Mouse (Mus musculus): Measurements from ENCODE around the gene Dph1. TPM values are rescaled to one million over a fixed set of nuclear protein-coding genes. Genes with fewer than 3 reads are reported as not detected.
"Not testable (repeated sequence)": the region's sequence is repeated elsewhere in the genome, so short reads cannot be mapped to it uniquely, and the experiment has no call there.

Dph1 gene
- total RNA-seq, 2 experiments from 2014 or later, result 30.7 to 31.4 TPM

DNA sequence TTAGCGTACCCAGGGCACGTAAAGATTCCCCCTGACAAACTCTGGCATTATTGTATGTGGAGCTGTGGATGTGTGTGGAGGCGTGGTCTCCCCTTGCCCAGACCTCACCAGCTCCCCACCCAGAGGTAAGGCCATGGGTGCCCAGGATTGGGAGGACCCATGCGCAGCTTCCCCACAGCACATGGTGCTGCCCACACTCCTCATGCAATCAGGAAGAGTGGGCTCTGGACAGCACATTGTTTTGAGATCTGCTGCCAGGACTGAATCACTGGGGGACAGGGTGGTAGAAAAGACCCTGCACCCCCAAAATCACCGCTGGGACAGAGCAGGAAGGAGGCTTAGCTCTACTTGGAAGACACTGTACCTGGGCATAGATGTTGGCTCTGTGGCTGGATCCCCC, 6.5 kb downstream of the Dph1 start:
- no peak for TF ChIP-seq CTCF (conservative IDR thresholded peaks at IDR 0.05)
- Histone ChIP-seq H3K27ac (peak overlapping the region; percentile 94), H3K4me3 (no peak overlapping the region; the same call in 1 of the 2 replicates)
- no peak for DNase-seq (ENCODE audit: low spot score in 2 of 2)

DNA sequence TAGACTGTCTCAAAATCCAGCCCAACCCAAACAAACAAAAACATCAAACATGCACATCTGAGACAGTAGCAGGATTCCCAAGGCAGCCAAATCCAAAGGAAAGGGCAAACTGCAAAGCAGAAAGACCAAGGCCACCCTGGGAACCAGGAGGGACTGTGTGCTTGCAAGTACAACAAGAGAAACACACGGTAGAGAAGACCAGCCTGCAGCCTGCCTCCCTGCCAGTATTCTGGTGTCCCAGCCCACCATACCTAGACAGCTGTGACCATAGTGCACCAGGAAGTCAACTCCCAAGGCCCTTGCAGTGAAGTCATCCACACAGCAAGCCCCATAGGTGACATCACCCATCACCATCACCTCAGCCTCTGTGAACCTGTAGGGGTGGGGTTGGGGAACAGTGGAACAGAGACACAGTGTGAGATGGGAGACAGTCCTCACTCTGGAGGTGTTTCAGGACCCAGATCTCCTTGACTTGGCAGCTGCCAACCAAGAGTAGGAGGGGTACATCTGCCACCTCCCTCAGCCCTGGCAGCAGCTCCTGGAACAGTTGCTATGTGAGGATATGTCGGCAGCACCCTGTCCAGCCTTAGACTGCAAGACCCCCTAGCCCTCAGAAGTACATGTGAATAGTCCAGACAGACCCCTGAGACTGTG, 7.0 kb downstream of the Dph1 start:
- Histone ChIP-seq H3K27ac (peak overlapping the region; percentile 94), H3K4me3 (no peak overlapping the region; the same call in 1 of the 2 replicates)
- DNase-seq (ENCODE audit: low spot score in 2 of 2), result peak; percentile 72 to 81
- no peak for TF ChIP-seq CTCF (conservative IDR thresholded peaks at IDR 0.05)

DNA sequence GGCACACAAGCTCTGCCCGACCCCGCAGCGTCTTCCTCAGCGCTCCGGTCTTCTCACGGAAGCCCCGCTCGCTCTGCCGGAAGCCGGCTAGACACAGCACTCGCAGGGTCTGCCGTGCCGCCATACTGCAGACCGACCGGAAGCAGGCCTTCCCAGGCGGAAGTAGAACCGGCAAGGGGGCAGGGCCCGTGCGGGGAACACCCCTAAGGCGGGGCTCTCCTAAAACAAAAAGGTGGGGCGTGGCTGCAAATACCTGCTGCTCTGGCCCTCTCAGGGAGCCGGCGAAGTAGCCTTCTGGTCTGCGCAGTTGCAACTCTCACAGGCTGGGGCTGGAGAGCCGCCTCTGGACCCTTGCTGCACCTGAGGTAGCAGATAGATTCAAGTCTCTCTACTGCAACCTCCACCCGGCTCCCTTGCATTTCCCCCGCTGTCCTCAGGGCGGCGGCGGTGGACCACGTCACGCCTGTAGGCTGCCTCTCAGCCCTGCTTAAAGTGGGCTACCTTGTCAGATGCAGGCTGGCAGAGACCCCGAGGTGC, 12.3 kb downstream of the Dph1 start, which contains the start of gene Ovca2:
Gene Ovca2 (minus strand): TSS at position 164 of the 537 bp plus-strand sequence.
- Histone ChIP-seq H3K4me3 (peak within 1 kb of the TSS; percentile 87), H3K27ac (peak within 1 kb of the TSS; percentile 89)
- DNase-seq (ENCODE audit: low spot score in 2 of 2), result peak; percentile 89 to 91
- TF ChIP-seq CTCF (conservative IDR thresholded peaks at IDR 0.05), result peak; percentile 99

DNA sequence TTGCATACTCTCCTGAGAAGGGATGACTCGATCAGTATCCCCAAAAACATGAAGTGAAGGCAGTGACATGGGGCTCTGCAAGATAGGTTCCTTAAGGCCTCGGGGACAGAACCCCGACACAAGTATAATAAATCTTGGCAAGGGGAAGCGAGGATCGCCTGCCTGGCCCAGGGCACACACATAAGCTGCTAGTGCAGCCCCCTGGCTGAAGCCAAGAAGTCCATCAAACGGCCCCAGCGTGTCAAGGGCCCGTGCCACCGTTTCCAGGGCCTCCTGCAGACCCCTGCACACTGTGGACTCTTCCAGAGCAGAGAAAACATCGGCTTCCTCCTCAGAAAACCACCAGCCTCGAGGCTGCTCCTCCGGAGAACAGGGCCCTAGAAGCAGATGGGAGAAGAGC, 13.0 kb downstream of the Dph1 start:
- Histone ChIP-seq H3K27ac (peak overlapping the region; percentile 89), H3K4me3 (peak overlapping the region; percentile 87)
- no peak for TF ChIP-seq CTCF (conservative IDR thresholded peaks at IDR 0.05)
- DNase-seq (ENCODE audit: low spot score in 2 of 2), result no peak

DNA sequence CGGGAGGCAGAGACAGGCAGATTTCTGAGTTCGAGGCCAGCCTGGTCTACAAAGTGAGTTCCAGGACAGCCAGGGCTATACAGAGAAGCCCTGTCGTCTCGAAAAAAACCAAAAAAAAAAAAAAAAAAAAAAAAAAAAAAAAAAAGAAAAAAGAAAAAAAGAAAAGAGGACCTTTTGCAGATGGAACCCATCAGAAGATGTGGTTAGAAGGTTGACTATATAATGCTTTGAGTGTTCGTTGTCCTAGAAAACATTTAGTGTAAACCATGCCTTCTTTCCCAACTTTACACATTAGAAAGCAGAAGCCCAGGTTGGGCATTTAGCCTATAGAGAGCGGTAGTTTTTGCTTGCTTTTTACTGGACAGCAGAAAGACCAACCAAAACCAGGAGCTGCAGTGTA, 16.5 kb downstream of the Dph1 start:
- peak overlapping the region; percentile 98; the same call in 1 of the 2 replicates for H3K27ac ChIP-seq
- not testable (repeated sequence) for DNase-seq (ENCODE audit: low spot score in 2 of 2)
- H3K4me3 ChIP-seq, result peak overlapping the region; percentile 76

DNA sequence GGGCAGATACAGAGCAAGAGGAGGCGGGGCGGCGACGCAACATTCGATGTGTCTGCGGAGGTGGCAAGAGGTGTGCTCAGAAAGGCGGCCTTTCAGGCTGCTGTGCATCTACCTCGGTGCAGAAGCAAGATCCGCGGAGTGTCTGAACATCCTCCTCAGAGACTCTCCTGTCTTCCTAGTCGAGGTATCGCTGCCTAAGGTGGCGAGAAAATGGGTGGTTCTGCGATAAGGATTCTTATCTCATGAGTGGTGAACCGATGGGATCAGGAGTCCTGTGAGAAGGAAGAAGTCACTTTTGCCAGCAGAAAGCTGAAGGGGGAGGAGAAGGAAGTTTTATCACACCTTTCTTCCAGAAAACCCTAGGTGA, 17.3 kb downstream of the Dph1 start:
- TF ChIP-seq CTCF (conservative IDR thresholded peaks at IDR 0.05), result no peak
- Histone ChIP-seq H3K4me3 (peak overlapping the region; percentile 76), H3K27ac (peak overlapping the region; percentile 98)
- DNase-seq (ENCODE audit: low spot score in 2 of 2), result no peak

DNA sequence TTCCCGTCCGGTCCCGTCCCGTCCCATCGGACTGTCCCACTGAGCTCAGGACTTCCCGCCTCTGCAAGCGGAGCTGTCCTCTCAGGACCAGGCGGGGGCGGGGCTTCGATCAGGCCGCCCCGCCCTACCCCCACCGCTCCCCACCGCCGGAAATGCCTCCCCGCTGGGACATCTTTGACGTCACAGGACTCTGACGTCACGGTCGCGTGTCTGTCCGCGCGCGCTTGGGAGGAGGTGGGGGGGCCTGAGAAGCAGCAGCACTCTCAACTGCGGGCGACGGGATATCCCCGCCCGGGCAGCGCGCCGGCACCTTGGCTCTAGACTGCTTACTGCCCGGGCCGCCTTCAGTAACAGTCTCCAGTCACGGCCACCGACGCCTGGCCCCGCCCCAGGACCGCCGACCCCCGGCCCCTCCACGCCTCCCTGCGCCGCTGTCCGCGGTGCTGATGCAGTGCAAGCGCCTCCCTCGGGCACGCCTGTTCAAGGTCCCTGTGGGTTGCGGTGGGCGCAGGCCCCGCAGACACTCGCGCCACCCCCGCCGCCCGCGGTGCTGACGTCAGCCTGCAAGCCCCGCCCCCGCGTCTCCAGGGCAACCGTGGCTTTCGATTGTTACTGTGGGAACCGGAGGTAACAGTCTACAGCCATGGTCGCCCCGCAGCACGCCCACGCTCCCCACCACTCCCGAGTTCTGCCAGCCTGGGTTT, 17.8 kb downstream of the Dph1 start:
- no peak for TF ChIP-seq CTCF (conservative IDR thresholded peaks at IDR 0.05)
- peak overlapping the region; percentile 98 for H3K27ac ChIP-seq
- DNase-seq (ENCODE audit: low spot score in 2 of 2), result peak; percentile 95 to 97
- peak overlapping the region; percentile 76 for H3K4me3 ChIP-seq

DNA sequence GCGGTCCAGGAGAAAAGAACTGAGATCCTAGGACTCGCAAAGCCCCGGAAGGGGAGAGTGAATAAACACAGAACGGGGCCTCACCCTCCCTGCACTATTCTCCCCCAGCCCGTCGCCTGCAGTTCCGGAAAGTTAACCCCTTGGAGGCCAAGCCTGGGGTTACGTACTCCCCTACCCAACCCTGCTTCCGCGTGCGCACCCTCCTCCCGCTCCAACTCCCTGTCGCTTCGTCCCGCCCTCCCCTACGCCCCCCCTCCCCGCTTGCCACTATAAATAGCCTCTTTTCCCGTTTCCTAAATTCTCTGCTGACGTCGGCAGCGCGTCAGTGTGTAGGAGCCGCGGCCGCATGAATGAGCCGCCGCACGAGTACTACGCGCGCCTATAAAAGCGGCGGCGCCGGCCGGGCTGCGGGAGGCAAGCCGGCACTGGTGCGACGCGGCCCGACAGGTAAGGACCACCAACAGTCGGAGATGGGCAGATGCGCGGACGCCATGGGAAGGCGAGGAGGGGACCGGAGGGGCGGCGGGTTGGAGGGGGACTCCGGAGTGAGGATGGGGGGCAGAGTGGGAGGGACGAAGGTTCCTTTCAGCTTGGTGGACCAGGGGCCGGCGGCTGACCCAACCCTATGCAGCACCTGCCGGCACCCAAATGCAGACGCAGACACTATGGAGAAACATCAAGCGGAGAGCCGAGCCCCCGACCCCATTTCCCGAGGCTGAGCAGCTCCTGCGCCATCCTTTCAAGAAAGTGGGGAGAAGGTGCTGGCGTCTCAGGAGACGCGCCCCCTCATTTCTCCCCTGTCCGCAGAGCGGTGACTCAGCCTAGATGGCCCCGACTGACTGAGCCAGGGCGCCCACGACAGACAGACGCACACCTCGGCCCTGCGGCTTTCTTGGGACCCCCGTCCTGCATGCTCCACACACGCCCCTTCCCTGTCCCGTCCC, 18.6 kb downstream of the Dph1 start:
- TF ChIP-seq CTCF (conservative IDR thresholded peaks at IDR 0.05), result no peak
- Histone ChIP-seq H3K4me3 (peak overlapping the region; percentile 76), H3K27ac (peak overlapping the region; percentile 98)
- DNase-seq (ENCODE audit: low spot score in 2 of 2), result peak; percentile 63 to 71

DNA sequence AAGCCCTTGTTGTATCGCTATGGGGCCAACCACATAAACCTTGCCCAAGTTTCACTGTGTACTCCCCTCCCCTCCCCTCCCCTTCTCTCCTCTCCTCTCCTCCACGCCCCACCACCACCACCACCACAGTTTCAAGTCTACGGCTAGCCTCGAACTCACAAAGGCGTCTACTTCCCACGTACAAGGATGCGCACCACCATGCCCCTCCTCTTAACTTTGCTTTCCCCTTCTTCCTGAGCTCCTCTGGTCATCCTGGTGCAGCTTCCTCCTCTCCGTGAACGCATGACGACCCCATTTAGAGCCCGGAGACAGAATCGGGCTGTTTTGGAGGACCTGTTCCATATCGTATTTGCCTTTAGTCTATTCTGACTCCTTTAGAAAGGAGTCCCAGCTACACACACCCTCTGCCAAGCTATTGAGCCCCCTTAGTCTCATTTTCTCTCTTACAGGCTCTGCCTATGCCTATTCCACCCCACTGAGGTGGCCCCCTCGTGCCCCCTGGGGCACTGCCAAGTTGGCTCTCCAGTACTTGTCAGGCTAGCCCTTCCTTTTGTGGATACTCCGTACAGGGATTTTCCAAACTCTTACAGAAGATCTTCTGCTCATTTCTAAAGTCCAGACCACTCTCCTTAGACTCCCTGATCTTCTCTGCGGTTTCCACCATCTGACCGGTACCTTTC, 19.7 kb downstream of the Dph1 start:
- no peak for TF ChIP-seq CTCF (conservative IDR thresholded peaks at IDR 0.05)
- Histone ChIP-seq H3K27ac (peak overlapping the region; percentile 61), H3K4me3 (no peak overlapping the region)
- DNase-seq (ENCODE audit: low spot score in 2 of 2), result no peak

DNA sequence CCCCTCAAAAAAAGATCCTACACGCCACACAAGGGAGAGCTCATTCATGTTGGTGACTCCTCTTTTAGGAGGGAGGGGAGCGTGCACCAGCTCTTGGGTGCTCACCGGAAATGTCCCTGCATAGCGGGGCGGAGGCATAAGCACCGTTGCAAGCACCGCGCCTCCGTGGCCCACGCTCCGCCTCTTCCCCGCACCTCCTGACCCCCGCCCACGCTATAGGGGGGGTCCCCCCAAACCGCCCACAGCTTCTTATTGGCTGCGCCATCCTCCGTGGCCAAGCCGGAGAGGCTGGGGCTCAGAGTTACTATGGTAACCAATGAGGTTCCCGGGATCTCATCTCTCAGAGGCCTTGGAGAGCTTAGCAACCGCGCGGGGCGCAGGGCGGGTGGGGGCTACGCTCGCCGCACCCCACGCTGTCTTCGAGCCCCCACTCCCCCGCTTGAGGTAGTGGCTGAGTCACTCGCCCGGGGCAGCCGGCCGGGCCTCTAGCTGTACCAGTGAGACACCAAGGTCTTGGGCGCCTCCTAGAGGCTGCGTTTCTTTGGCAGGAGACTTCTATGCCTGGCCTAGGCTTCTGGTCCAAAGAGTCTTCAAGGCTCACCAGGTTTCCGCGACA, 20.8 kb downstream of the Dph1 start:
- peak; percentile 87 for DNase-seq (ENCODE audit: low spot score in 2 of 2)
- Histone ChIP-seq H3K4me3 (peak overlapping the region; percentile 66), H3K27ac (peak overlapping the region; percentile 89)
- peak; percentile 92 for TF ChIP-seq CTCF (conservative IDR thresholded peaks at IDR 0.05)

DNA sequence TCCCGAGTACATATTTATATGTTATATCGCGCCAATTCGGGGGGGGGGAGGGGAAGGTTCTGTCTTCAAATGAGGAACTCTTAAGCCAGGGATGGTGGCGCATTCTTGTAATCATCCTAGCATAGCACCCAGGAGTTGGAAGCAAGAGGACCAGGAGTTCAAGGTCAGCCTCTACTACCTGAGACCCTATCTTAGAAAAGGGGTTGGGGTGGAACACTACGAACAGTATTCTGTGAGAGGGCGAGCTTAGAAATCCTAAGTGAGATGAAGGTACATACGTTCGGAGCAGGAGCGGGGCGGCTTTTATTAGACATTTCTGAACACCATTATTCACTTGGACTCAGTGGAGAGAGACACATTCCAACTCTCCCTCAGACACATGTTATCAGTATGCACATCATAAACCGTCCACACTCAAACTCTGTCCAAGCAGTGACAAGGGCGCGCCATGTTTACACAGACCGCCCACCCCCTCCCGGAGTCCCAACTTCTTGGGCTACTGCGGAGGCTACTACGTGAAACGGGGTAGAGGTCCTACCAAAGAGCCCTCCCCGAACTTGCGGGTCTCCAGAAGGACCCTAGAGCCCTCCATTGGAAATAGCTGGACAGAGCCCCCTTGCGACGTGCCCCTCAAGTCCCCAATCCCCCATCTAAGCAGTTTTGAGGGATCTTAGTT, 21.5 kb downstream of the Dph1 start, which contains the start of gene Hic1:
Gene Hic1 (minus strand): TSS at position 115 of the 676 bp plus-strand sequence.
- Histone ChIP-seq H3K27ac (peak within 1 kb of the TSS; percentile 89), H3K4me3 (peak within 1 kb of the TSS; percentile 66)
- DNase-seq (ENCODE audit: low spot score in 2 of 2), result no peak
- no peak for TF ChIP-seq CTCF (conservative IDR thresholded peaks at IDR 0.05)
